Mouse (Mus musculus) megakaryocyte, embryonic 14.5 days (primary cell): ENCODE results near the gene Htra2. TPM values are rescaled to one million over a fixed set of nuclear protein-coding genes. Genes with fewer than 3 reads are reported as not detected.

ENCODE experiments used
- H3K27me3 ChIP-seq: replicated peaks from 2 replicates; pipeline ENCODE3; 2012; ENCODE audit warnings: inconsistent platforms
- H3K36me3 ChIP-seq: replicated peaks from 2 replicates; pipeline ENCODE3; 2012; ENCODE audit warnings: low read length, inconsistent platforms, mixed read lengths
- H3K4me1 ChIP-seq: 2 replicates; pipeline ENCODE4 v1.6.1; 2012; ENCODE audit warnings: inconsistent platforms
- H3K4me3 ChIP-seq: replicated peaks from 2 replicates; pipeline ENCODE3; 2012; ENCODE audit warnings: moderate library complexity, mild to moderate bottlenecking, inconsistent platforms
- H3K9me3 ChIP-seq: 2 replicates; pipeline ENCODE4 v1.6.1; 2012; ENCODE audit warnings: inconsistent platforms
- FLI1 ChIP-seq: IDR thresholded peaks from 2 replicates; pipeline ENCODE4 v1.6.1; 2012; ENCODE audit warnings: low read length, inconsistent platforms, mixed read lengths
- GATA1 ChIP-seq: IDR thresholded peaks from 3 replicates; pipeline ENCODE4 v1.6.1; 2012; ENCODE audit warnings: mixed read lengths, low read length, inconsistent platforms, borderline replicate concordance
- polyA plus RNA-seq: library from polyadenylated mRNA; stranded (reverse); fragments of >175 nt; gene quantifications from 2 replicates; pipeline ENCODE4 v1.2.3, GENCODE M21; 2012; ENCODE audit warnings: low replicate concordance; ENCODE audit not compliant: insufficient read depth

The Htra2 gene
- polyA plus RNA-seq, 1 experiment, result 49.5 TPM

DNA sequence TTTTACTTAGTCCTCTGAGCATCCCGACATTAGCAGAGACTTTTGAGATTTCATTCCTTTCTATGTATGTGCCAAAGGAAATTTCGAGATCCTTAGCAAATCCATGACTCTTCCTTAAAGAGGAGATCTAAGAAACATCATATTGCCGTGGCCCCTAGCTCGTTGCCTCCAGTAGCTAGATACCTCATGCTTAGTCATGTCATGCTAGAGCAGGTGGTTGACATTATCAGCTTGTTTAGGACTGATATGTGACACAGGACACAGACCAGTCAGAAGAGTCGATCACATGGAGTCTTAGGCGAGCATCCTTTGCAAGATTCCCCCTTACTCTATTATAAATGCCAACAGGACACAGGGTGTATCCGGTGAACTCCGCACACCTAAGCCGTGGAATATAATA lies 32.1 kb downstream of the Htra2 start:
- H3K4me3 ChIP-seq, result no peak overlapping the region
- H3K4me1 ChIP-seq, result peaks cover 95% of the 10 kb centered on the region

DNA sequence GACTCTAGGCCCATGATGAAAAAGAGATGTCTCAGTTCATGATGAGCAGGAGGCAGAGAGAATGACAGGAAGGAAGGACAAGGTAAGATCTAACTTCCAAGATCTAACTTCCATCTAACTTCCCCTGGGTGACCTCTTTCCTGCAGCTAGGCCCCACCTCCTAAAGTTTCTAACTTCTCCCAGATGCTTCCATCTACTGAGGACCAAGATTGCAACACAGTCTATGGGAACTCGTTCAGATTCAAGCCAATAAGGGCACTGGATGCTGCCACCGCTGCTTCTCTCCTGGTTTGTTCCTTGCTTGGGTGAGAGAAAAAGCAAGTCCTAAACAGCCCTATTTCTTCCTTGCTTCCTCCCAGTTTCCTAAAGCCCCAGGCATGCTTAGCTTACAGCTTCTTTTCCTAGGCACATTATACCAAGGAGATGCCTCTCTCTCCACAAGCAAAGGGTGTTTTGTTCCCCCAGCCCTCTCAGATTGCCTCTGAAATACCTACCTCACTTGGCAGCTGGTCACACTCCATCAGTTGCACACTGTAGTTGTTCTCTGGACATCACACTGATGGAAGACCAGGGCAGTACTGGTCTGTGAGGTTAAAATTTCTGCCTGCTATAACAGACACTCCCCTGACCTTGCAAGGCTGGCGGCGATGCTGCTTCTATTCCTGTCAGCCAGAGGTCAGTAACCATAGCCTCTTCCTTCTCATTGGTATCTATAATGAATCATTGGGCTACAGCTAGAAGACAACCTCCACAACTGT lies 34.1 kb downstream of the Htra2 start:
- Histone ChIP-seq H3K27me3 (no peaks in the 10 kb centered on the region), H3K9me3 (peaks cover 13% of the 10 kb centered on the region), H3K36me3 (peaks cover 31% of the 10 kb centered on the region), H3K4me3 (peak overlapping the region; percentile 70), H3K4me1 (peaks cover 91% of the 10 kb centered on the region)
- no peak for TF ChIP-seq FLI1
- no peak for TF ChIP-seq GATA1

More for the DNA sequence above, 32.1 kb downstream of the Htra2 start:
- Histone ChIP-seq H3K36me3 (peaks cover 18% of the 10 kb centered on the region), H3K27me3 (no peaks in the 10 kb centered on the region), H3K9me3 (peaks cover 7% of the 10 kb centered on the region)
- TF ChIP-seq FLI1 (no peak), GATA1 (no peak)

DNA sequence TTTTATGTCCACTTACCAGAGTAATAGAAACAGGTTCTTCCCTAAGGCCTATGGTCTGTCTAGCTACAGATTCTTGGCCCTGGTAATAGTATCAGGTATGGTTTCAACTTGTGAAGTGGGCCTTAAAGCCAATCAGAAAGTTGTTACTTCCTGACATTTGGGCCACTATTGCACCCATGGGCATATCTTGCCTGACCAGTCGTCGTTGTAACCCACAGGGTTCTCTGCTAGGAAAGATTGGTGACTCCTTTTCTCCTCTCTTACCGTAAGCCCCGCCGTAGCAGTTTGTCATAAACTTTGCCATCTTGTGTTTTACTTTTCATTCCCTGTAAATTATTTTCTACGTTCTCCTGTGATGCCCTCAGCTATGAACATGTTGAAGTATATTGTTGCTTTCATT lies 35.0 kb downstream of the Htra2 start:
- Histone ChIP-seq H3K9me3 (peaks cover 13% of the 10 kb centered on the region), H3K36me3 (peaks cover 34% of the 10 kb centered on the region), H3K4me3 (peak overlapping the region; percentile 53), H3K4me1 (peaks cover 93% of the 10 kb centered on the region), H3K27me3 (no peaks in the 10 kb centered on the region)
- TF ChIP-seq FLI1 (no peak), GATA1 (peak; percentile 46; the same call in 1 of the 3 replicates)

DNA sequence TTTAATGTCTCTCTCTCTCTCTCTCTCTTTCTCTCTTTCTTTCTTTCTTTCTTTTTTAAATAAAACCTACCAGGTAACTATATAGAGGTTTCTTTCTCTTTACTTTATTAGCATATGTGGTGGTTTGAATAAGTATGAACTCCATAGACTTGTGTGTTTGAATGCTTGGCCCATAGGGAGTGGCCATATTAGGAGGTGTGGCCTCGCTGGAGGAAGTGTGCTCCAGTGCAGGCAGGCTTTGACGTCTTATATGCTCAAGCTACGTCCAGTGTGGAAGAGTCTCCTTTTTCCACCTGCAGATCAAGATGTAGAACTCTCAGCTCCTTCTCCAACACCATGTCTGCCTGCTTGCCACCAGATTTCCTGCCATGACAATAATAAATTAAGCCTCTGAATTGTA lies 36.0 kb downstream of the Htra2 start:
- H3K9me3 ChIP-seq, result peaks cover 13% of the 10 kb centered on the region
- no peaks in the 10 kb centered on the region for H3K27me3 ChIP-seq
- TF ChIP-seq GATA1, result no peak
- TF ChIP-seq FLI1, result no peak
- no peak overlapping the region for H3K4me3 ChIP-seq
- H3K36me3 ChIP-seq, result peaks cover 34% of the 10 kb centered on the region
- H3K4me1 ChIP-seq, result peaks cover 93% of the 10 kb centered on the region

GRCm38 (mm10) chr6:83017190-83017589 lies 37.9 kb downstream of the Htra2 start:
- H3K4me1 ChIP-seq, result peaks cover 93% of the 10 kb centered on the region
- H3K9me3 ChIP-seq, result peaks cover 13% of the 10 kb centered on the region
- peaks cover 34% of the 10 kb centered on the region for H3K36me3 ChIP-seq
- no peak overlapping the region for H3K4me3 ChIP-seq
- H3K27me3 ChIP-seq, result no peaks in the 10 kb centered on the region
- no peak for TF ChIP-seq FLI1
- TF ChIP-seq GATA1, result no peak

DNA sequence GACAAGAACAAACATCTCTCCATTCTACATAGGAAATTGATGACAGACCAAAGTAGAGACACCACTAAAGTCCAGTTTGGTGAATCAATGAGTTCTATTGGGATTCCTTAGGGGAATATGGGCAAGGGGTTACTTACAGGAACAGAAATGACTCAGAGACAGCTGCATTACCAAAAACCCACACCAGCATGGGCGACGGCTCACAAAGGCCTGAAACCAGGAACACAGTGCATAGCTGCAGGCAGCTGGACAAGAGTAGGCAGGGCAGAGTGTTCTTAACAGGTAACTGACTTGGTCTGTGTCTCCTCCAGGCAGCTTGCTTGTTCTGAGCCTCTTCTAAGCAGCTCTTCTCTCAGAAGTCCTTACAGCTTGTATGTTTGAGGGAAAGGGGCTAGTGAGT lies 39.3 kb downstream of the Htra2 start:
- peaks cover 37% of the 10 kb centered on the region for H3K36me3 ChIP-seq
- peaks cover 93% of the 10 kb centered on the region for H3K4me1 ChIP-seq
- H3K4me3 ChIP-seq, result peak overlapping the region; percentile 71
- peaks cover 13% of the 10 kb centered on the region for H3K9me3 ChIP-seq
- TF ChIP-seq GATA1 (no peak), FLI1 (no peak)
- H3K27me3 ChIP-seq, result no peaks in the 10 kb centered on the region

DNA sequence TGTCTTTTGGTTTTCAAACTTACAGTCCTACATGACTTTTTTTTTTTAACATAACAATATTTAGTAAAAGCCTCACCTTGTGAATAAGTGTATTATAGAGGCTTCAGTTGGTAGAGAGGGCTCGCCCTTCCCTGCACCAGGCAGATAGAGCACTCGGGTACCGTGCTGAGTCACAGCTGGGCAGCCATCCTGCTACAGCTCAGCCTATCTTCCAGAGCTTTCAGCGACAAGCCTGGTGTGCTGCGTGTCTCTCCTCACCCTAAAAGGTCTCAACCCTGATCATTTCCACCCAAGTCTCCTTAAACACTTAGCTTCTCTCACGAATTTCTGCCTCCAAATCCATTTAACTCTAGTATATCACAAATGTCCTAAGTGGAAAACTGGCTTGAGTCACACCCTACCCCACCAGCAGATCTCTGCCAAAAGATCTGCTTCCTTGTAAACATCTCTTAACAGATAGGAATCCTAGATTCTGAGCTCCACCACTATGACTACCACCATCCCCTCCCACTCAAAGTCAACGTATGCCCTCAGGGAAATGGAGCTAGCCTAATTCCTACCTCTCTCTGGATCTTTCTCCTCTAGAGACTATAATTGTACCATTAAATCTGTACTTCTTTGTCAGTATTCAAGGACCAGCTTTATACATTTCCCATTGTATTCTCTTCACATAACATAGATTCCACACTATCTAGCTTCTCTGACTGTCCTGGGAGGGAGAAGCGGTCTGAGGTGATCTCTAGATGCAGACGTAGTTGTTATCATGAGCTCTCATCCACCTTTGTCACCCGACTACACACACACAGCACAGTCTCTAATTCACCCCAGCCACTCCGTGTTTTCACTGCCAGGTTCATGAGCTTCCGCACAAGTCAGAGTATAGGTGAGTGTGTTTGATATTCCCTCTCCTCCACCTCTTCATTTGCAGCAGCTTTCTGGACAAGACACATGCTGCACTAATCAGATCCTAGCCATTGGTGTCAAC lies 40.3 kb downstream of the Htra2 start:
- Histone ChIP-seq H3K9me3 (peaks cover 13% of the 10 kb centered on the region), H3K36me3 (peaks cover 37% of the 10 kb centered on the region), H3K27me3 (no peaks in the 10 kb centered on the region), H3K4me3 (peak overlapping the region; percentile 83), H3K4me1 (peaks cover 93% of the 10 kb centered on the region)
- TF ChIP-seq FLI1, result no peak
- TF ChIP-seq GATA1, result no peak

- no peaks in the 10 kb centered on the region for H3K27me3 ChIP-seq
- H3K36me3 ChIP-seq, result peaks cover 26% of the 10 kb centered on the region
- peaks cover 10% of the 10 kb centered on the region for H3K9me3 ChIP-seq
- H3K4me3 ChIP-seq, result peak overlapping the region; percentile 86
- TF ChIP-seq FLI1 (no peak), GATA1 (no peak)
- H3K4me1 ChIP-seq, result peaks cover 94% of the 10 kb centered on the region
Measured at GRCm38 (mm10) chr6:83013444-83013843, 41.6 kb downstream of the Htra2 start.

DNA sequence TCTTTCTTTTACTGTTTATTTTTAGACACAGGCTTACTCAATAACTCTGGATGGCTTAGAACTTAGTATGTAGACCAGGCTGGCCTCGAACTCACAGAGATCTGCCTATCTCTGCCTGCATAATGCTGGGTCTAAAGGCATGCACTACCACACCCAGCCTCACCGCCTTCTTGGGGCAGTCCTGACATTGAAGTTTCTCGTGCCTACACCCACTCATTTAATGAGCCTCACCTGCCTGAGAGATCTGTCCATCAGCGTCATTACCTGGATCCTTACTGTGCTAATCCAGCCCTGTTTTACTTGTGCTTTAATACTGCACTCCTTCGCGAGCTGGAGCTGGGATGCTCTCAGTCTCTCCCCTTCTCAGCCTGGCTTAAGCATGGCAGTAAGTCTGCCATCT lies 43.3 kb downstream of the Htra2 start:
- no peaks in the 10 kb centered on the region for H3K9me3 ChIP-seq
- no peaks in the 10 kb centered on the region for H3K27me3 ChIP-seq
- peaks cover 11% of the 10 kb centered on the region for H3K36me3 ChIP-seq
- H3K4me1 ChIP-seq, result peaks cover 94% of the 10 kb centered on the region
- peak overlapping the region; percentile 29 for H3K4me3 ChIP-seq
- no peak for TF ChIP-seq GATA1
- no peak for TF ChIP-seq FLI1
